Mouse (Mus musculus): ENCODE results near the gene Rab9b.

Gene Rab9b

DNA sequence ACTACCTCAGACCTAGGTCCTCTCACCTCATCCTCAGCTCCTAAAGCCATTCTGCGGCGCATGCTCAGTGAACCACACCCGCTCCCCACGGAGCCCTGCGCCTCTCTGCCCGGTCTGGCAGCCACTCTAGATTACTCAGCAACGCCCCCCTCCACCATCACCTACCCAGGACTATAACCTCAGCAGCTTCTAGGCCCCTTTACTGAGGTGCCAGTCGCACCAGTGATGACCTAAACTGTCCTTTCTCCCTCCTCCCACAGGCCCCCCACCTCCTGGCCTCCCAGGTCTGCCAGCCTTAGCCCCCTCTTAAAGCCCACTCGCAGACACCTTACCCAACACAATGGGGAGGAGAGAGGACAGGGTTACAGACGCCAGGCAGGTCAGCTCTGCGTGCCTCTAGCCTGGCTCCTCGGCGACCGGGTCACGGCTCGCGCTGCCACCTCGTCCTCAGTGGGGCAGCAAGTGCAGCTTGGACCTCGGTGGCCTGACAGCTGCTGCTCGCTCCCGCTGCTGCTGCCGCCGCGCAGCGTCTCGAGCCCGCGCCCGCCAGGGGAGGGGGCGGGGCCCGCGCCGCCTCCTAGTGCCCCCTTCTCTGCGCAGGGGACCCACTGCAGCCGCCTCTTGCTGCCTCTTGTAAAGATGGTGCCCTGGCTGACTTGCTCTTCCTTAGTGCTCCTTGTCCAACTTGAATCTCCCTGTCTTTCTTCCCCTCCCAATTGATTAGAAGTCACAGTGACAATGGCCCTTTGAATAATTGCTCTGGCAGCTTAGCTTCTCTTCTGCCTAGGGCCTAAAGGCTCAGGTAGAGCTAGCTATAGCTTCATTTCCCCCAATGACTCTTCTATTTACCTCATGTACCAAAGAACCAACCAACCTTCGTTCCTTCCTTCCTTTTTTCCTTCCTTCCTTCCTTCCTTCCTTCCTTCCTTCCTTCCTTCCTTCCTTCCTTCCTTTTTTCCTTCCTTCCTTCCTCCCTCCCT lies at the start of gene Rab9b:
Gene Rab9b (minus strand): TSS at position 695 of the 980 bp plus-strand sequence.
- DNase-seq (ENCODE audit: low read depth): no peak

DNA sequence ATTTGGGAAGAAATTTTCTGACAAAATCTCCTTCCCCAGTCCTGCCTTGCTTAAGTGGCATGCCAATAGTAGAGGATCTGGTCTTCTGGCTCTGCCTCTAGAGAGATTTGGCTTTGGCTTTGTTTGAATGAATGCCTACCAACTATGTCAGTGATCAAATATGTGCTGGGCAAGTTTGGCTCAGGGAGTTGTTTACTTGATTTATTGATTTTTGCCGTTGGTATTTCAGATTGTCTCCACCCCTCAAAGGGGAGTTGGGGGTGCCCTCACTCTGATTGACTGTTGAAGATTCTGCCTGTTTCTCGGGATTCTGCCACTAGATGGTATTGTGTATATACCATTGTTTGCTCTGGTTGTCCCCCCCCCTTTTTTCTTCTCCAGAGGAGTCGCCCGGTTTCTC lies 35.8 kb upstream of the Rab9b start:
- no peak for DNase-seq (ENCODE audit: low read depth)

- peak; percentile 3 for DNase-seq (ENCODE audit: low read depth)
Observed at GRCm38 (mm10) chrX:136895757-136896156, 27.2 kb upstream of the Rab9b start.

- peak; percentile 2 for DNase-seq (ENCODE audit: low read depth)
Observed at GRCm38 (mm10) chrX:136850300-136850699, 18.3 kb downstream of the Rab9b start.

DNA sequence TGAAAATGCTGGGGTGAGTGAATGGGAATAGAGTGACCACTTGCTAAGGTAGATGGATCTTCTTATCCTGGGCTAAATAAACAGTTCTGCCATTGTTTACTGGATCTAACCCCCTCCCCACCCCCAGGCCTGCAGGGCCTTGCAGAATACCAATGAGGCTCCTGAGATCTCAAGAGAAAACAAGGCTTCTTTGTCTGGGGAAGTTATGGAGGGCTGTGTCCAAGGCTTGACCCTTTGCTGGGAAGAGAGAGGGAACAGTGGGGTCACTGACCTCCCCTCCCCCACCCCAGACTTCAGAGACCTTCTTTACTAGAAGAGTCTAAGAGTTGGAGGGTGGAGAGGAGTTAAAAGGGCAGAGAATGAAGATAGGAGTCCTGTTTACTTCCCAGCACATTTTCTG lies 39.9 kb downstream of the Rab9b start:
- no peak for DNase-seq (ENCODE audit: low read depth)

- DNase-seq (ENCODE audit: low read depth): no peak
Observed at GRCm38 (mm10) chrX:136825016-136825415, 43.5 kb downstream of the Rab9b start.

- DNase-seq (ENCODE audit: low read depth): no peak
Observed at GRCm38 (mm10) chrX:136822371-136822770, 46.2 kb downstream of the Rab9b start, which contains the start of gene Plp1. Gene Plp1, plus strand, starts transcription at chrX:136822671.

GRCm38 (mm10) chrX:136820250-136820649 lies 48.3 kb downstream of the Rab9b start:
- peak; percentile 24 for DNase-seq (ENCODE audit: low read depth)

DNA sequence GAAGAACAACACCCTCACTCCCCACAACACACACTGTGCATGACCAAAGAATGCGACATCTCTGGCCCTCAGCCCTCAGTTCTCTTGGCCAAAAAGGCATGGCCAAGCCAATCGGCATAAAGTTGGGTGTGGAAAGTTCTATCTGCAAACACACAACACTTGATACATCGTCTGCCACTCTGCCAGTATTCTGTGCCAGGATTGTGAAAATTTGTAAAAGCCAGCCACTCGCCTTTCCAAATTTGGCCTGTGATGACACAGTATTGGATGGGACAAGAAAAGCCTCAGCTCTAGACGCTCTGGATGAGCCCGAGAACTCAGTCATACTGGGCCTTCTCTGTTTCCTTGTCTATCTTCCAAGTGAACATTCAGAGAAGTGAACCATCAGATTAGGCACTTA lies 48.8 kb downstream of the Rab9b start:
- no peak for DNase-seq (ENCODE audit: low read depth)
